Mouse (Mus musculus) small intestine, adult 2 months (tissue): ENCODE measurements around the gene Pink1. TPM values are rescaled to one million over a fixed set of nuclear protein-coding genes. Genes with fewer than 3 reads are reported as not detected.

ENCODE experiments used
- H3K27ac ChIP-seq: fragments of 200-500 bp; 2 replicates; pipeline ENCODE4 v1.5.1; 2012; ENCODE audit warnings: low read depth, low read length, control low read depth, inconsistent platforms; ENCODE audit not compliant: insufficient read depth
- H3K27me3 ChIP-seq: fragments of 200-500 bp; 2 replicates; pipeline ENCODE4 v1.6.1; 2012; ENCODE audit warnings: mild to moderate bottlenecking, moderate library complexity, low read length, inconsistent platforms; ENCODE audit not compliant: control insufficient read depth, insufficient read depth
- H3K36me3 ChIP-seq: fragments of 200-500 bp; 2 replicates; pipeline ENCODE4 v1.6.1; 2012; ENCODE audit warnings: mild to moderate bottlenecking, low read length, control low read depth, inconsistent platforms; ENCODE audit not compliant: control insufficient read depth, insufficient read depth
- H3K4me1 ChIP-seq: fragments of 200-500 bp; 2 replicates; pipeline ENCODE4 v1.6.1; 2012; ENCODE audit warnings: low read length, inconsistent platforms, mixed read lengths; ENCODE audit not compliant: control insufficient read depth, insufficient read depth, insufficient read length
- H3K4me3 ChIP-seq: fragments of 200-500 bp; 2 replicates; pipeline ENCODE4 v1.5.1; 2012; ENCODE audit warnings: low read depth, mild to moderate bottlenecking, control low read depth, inconsistent platforms, low read length, moderate library complexity
- CTCF ChIP-seq: fragments of 200-500 bp; IDR thresholded peaks from 2 replicates; pipeline ENCODE4 v1.5.1; 2012; ENCODE audit warnings: low read depth, mild to moderate bottlenecking, control low read depth, inconsistent platforms, low read length, moderate library complexity, mixed read lengths; ENCODE audit not compliant: insufficient replicate concordance, insufficient read length; ENCODE audit errors: extremely low read depth
- POLR2A ChIP-seq: fragments of 200-500 bp; IDR thresholded peaks from 2 replicates; pipeline ENCODE4 v1.6.1; 2012; ENCODE audit warnings: low read depth, mild to moderate bottlenecking, control low read depth, inconsistent platforms, low read length, moderate library complexity
- whole genome bisulfite sequencing: fragments of 180-500 bp; shearing (Covaris S2); methylation state at CpG from one replicate; pipeline ENCODE4 v1.1.7; 2018; 5-methylcytosine and 5-hydroxymethylcytosine counted together
- polyA plus RNA-seq: library from polyadenylated mRNA; depleted of rRNA; stranded (reverse); fragments of >200 nt; gene quantifications from 2 replicates; pipeline ENCODE4 v1.2.3, GENCODE M21; 2012

Gene Pink1
- polyA plus RNA-seq, 1 experiment: 134 TPM

DNA sequence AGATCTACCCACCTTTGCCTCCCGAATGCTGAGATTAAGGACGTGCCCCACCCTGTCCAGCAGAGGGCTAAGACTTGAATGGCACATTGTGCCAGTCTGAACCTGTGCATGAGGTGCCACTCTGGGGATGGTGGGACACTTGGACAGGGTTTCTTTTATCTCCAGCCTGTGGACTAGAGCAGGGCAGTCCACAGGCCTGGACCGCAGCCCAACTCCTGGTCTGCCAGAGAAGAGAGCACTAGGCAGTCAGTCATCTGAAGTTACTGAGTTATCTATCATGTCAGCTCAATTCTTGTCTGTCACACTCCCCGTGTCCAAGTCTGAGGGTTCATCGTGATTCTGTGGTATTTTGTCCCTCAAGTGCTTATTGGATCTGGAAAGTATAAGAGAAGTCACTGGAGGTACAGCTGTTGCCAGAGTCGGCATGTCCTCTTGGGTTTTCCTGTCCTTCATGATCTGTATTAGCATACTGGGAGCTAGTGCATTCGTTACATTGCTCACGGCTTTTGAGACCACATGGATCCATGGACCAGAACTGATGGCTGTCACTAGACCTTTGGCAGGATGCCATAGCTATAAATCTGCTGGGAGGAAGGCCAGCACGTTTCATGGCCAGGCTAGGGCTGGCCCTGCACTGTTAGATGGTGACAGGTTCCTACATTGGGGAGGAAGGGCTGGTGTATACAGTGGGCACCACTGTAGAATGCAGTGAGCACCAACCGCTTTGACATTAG, 27.5 kb upstream of the Pink1 start:
- TF ChIP-seq CTCF: no peak
- TF ChIP-seq POLR2A: no peak
- no peaks in the 10 kb centered on the region for H3K27me3 ChIP-seq
- peaks cover 20% of the 10 kb centered on the region for H3K36me3 ChIP-seq
- H3K4me1 ChIP-seq: peaks cover 31% of the 10 kb centered on the region
- H3K27ac ChIP-seq: no peak overlapping the region
- no peak overlapping the region for H3K4me3 ChIP-seq
- 49% methylated on average over 10 of the region's 10 CpGs for WGBS

- H3K27me3 ChIP-seq: no peaks in the 10 kb centered on the region
- TF ChIP-seq CTCF (no peak), POLR2A (no peak)
- no peak overlapping the region for H3K4me3 ChIP-seq
- WGBS: 92% methylated on average over 6 of the region's 6 CpGs
- no peak overlapping the region for H3K27ac ChIP-seq
- H3K4me1 ChIP-seq: peaks cover 31% of the 10 kb centered on the region
- peaks cover 23% of the 10 kb centered on the region for H3K36me3 ChIP-seq
Observed at GRCm38 (mm10) chr4:138352692-138353091, 26.6 kb upstream of the Pink1 start.

DNA sequence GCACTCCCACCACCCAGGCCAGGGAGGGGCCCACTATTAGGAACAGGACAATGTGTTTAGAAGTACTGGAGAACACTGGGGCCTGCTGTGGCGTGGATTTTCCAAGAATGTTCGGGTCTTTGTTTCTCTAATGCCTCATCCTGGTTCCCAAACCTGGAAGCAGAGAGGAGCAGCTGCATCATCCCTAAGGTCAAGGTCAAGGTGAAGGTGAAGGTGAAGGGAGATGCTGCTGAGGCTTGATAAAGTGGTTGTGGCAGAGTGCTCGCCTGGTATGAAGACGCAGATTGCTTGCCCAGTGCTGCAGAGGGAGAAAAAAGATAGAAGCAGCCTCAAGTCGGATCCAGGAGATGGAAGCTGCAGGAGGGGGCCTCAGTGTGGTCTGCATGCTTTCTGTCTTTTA, 25.7 kb upstream of the Pink1 start:
- WGBS: 86% methylated on average over 5 of the region's 5 CpGs
- Histone ChIP-seq H3K36me3 (peaks cover 30% of the 10 kb centered on the region), H3K27ac (no peak overlapping the region), H3K4me3 (no peak overlapping the region), H3K27me3 (no peaks in the 10 kb centered on the region), H3K4me1 (peaks cover 31% of the 10 kb centered on the region)
- TF ChIP-seq CTCF (no peak), POLR2A (no peak)

GRCm38 (mm10) chr4:138348716-138349115, 22.6 kb upstream of the Pink1 start:
- Histone ChIP-seq H3K4me1 (peaks cover 25% of the 10 kb centered on the region), H3K36me3 (peaks cover 34% of the 10 kb centered on the region), H3K4me3 (no peak overlapping the region), H3K27ac (peak overlapping the region; percentile 81), H3K27me3 (no peaks in the 10 kb centered on the region)
- 29% methylated on average over 7 of the region's 7 CpGs for WGBS
- TF ChIP-seq POLR2A (no peak), CTCF (no peak)

DNA sequence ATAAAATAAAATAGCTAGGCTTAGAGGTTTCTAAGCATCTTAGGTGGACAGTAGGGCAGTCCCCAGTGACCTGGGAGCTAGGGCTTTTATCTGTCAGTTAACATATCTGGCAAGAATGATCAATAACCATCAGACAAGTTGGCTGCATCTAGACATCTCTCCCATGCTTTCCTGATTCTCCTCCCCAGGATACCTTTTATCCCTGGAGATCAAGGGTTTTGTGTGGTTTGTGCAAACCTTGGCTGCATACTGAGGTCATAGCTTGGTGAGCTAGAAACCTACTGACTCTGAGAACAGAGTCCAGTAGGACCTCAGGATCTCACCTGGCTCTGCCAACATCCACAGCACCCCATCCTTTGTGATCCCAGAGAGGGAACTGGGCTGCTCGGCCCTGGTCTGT, 21.2 kb upstream of the Pink1 start:
- TF ChIP-seq POLR2A (no peak), CTCF (no peak)
- Histone ChIP-seq H3K4me3 (no peak overlapping the region), H3K27ac (no peak overlapping the region), H3K27me3 (no peaks in the 10 kb centered on the region), H3K36me3 (peaks cover 37% of the 10 kb centered on the region), H3K4me1 (peaks cover 36% of the 10 kb centered on the region)
- 86% methylated on average over 1 of the region's 1 CpGs for WGBS

- Histone ChIP-seq H3K36me3 (peaks cover 31% of the 10 kb centered on the region), H3K4me3 (no peak overlapping the region), H3K27ac (peak overlapping the region; percentile 73), H3K27me3 (no peaks in the 10 kb centered on the region), H3K4me1 (peaks cover 33% of the 10 kb centered on the region)
- WGBS: 33% methylated on average over 9 of the region's 9 CpGs
- TF ChIP-seq CTCF: no peak
- TF ChIP-seq POLR2A: no peak
Observed at GRCm38 (mm10) chr4:138344891-138345545, 18.9 kb upstream of the Pink1 start.

GRCm38 (mm10) chr4:138343341-138343837, 17.3 kb upstream of the Pink1 start:
- H3K4me1 ChIP-seq: peaks cover 28% of the 10 kb centered on the region
- TF ChIP-seq CTCF (no peak), POLR2A (0 out of 2 replicates have a peak, but pooled peaks have one; percentile 3)
- WGBS: 40% methylated on average over 10 of the region's 10 CpGs
- H3K36me3 ChIP-seq: peaks cover 31% of the 10 kb centered on the region
- no peak overlapping the region for H3K4me3 ChIP-seq
- no peaks in the 10 kb centered on the region for H3K27me3 ChIP-seq
- peak overlapping the region; percentile 93 for H3K27ac ChIP-seq
